Mouse (Mus musculus): Measurements from ENCODE around the gene Srcin1.

The Srcin1 gene

GRCm38 (mm10) chr11:97531381-97532260 is 44.4 kb downstream of the Srcin1 start:
- DNase-seq, result peak; percentile 88 to 90

- DNase-seq, result no peak
These were observed 45.0 kb downstream of the Srcin1 start for GRCm38 (mm10) chr11:97530961-97531360.

GRCm38 (mm10) chr11:97530069-97530468 is 45.9 kb downstream of the Srcin1 start:
- DNase-seq, result no peak

GRCm38 (mm10) chr11:97528282-97528808 is 47.6 kb downstream of the Srcin1 start:
- DNase-seq, result no peak

GRCm38 (mm10) chr11:97525313-97525712 is 50.7 kb downstream of the Srcin1 start:
- no peak for DNase-seq

GRCm38 (mm10) chr11:97524306-97524705 is 51.7 kb downstream of the Srcin1 start:
- no peak for DNase-seq

GRCm38 (mm10) chr11:97523827-97524261 is 52.1 kb downstream of the Srcin1 start:
- DNase-seq, result no peak

GRCm38 (mm10) chr11:97523107-97523506 is 52.9 kb downstream of the Srcin1 start:
- DNase-seq, result no peak

- no peak for DNase-seq
These were observed 54.1 kb downstream of the Srcin1 start for GRCm38 (mm10) chr11:97521741-97522474.

- DNase-seq, result no peak
These were observed 55.4 kb downstream of the Srcin1 start for GRCm38 (mm10) chr11:97520541-97520940.

GRCm38 (mm10) chr11:97513066-97513465 is 62.9 kb downstream of the Srcin1 start:
- no peak for DNase-seq

GRCm38 (mm10) chr11:97512511-97512910 is 63.5 kb downstream of the Srcin1 start:
- no peak for DNase-seq

- DNase-seq, result peak; percentile 62 to 65
These were observed 64.2 kb downstream of the Srcin1 start for GRCm38 (mm10) chr11:97511661-97512369.

- peak; percentile 80 to 81 for DNase-seq
These were observed 64.9 kb downstream of the Srcin1 start for GRCm38 (mm10) chr11:97510966-97511660.

- DNase-seq, result no peak
These were observed 66.1 kb downstream of the Srcin1 start for GRCm38 (mm10) chr11:97509715-97510485.

- DNase-seq, result no peak
These were observed 66.9 kb downstream of the Srcin1 start for GRCm38 (mm10) chr11:97509058-97509457.

- DNase-seq, result no peak
These were observed 67.8 kb downstream of the Srcin1 start for GRCm38 (mm10) chr11:97508198-97508597.

- DNase-seq, result no peak
These were observed 69.7 kb downstream of the Srcin1 start for GRCm38 (mm10) chr11:97506331-97506730.

- no peak for DNase-seq
These were observed 70.2 kb downstream of the Srcin1 start for GRCm38 (mm10) chr11:97505784-97506183.

GRCm38 (mm10) chr11:97502846-97503245 is 73.1 kb downstream of the Srcin1 start:
- no peak for DNase-seq

- DNase-seq, result no peak
These were observed 73.6 kb downstream of the Srcin1 start for GRCm38 (mm10) chr11:97502383-97502782.
